9 mouse cellular contexts compared by ENCODE assay signal in the genomic region with DNA sequence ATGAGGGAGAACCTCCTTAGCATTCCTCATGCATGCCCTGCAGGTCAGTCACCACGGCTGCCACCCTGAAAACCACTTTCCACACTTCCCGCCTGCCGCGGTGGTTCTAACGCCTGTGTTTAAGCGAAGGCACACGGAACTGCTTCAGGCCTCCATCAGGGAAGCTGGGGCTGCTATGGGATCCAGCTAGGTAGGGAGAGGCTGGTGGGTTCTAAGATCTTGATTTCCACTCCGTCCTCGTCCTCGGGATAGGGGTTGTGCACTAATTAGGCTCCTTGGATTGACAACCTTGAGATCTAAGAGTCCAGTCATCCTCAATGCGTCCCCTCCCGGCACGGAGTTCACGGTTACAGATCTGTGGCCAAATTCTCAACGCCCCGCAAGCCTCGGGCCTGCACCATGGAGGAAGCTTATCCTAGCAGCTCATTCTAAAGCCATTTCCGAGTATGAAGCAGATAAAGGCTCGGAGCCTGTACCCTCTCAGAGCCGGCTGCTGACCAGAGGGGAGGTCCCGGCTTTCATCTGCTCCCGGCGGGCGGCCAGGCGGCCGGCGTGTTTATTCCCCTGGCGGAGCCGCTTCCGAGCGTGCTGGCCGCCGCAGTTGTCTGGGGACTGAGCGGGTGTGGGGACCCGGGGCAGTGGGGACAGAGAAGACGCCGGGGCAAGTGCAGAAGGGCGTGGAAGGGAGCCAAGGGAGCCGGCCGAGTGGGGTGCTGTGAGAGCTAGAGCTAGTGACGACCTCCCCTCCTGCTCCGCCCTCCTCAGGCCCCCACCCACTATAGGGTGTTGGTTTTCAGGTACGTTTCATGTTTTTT. TPM values are rescaled to one million over a fixed set of nuclear protein-coding genes. Genes with fewer than 3 reads are reported as not detected.
DNase-seq lines count a peak whose midpoint lies in the region; ATAC-seq lines count a peak whose summit lies in the region.
"Had no signal": no experiment of that assay in that cellular context is flagged by ENCODE, and none has a peak within 500 bp of the region (broad histone marks: within the 10 kb centered on the region; RNA-seq: fewer than 3 reads in every experiment).

No protein-coding gene starts in this region.

- peaks cover 10% of the 10 kb centered on the region for H3K4me1 ChIP-seq in embryonic facial prominence, embryonic 11.5 days (ENCODE audit: control insufficient read depth, insufficient read depth, low read length)
- peaks cover 13% of the 10 kb centered on the region for H3K4me1 ChIP-seq in hindbrain, embryonic 12.5 days
- H3K4me1 ChIP-seq in lung, embryonic 16.5 days (replicated peaks; ENCODE audit: control insufficient read depth, insufficient read depth, low read length), result peaks cover 30% of the 10 kb centered on the region
- no peaks in the 10 kb centered on the region for H3K4me1 ChIP-seq in stomach, embryonic 16.5 days (ENCODE audit: control insufficient read depth, insufficient read depth, low read length)

- peak overlapping the region; percentile 29 for H3K4me3 ChIP-seq in embryonic facial prominence, embryonic 11.5 days (ENCODE audit: low read depth, low read length)
- H3K4me3 ChIP-seq in hindbrain, embryonic 12.5 days, result peak overlapping the region; percentile 22
- H3K4me3 ChIP-seq in lung, embryonic 16.5 days (ENCODE audit: low read length), result peak overlapping the region; percentile 45
- peak overlapping the region; percentile 37 for H3K4me3 ChIP-seq in stomach, embryonic 16.5 days (replicated peaks; ENCODE audit: low read length)

- ATAC-seq in embryonic facial prominence, embryonic 11.5 days (replicated peaks; ENCODE audit: insufficient number of reproducible peaks, low FRiP score, low TSS enrichment, low read depth), result no peak
- ATAC-seq in hindbrain, embryonic 12.5 days (ENCODE audit: low FRiP score), result no peak
- peak; percentile 53 for ATAC-seq in lung, embryonic 16.5 days (ENCODE audit: low read depth)
- no peak for ATAC-seq in stomach, embryonic 16.5 days (ENCODE audit: insufficient read depth, low FRiP score)

- peak; percentile 51 for DNase-seq in gastrocnemius, postnatal 14 days
- DNase-seq in gastrocnemius, postnatal 36 days, result no peak
- no peak for DNase-seq in embryonic facial prominence, embryonic 11.5 days (ENCODE audit: low spot score)
- no peak for DNase-seq in layer of hippocampus, adult 18-20 months (ENCODE audit: low spot score in 2 of 2)
- DNase-seq in ovary, postnatal 14 days (ENCODE audit: low spot score), result no peak

- peak overlapping the region; percentile 22; the same call in 1 of the 2 replicates for H3K9ac ChIP-seq in embryonic facial prominence, embryonic 11.5 days (replicated peaks; ENCODE audit: low read length)
- H3K9ac ChIP-seq in hindbrain, embryonic 12.5 days, result no peak overlapping the region
- H3K9ac ChIP-seq in lung, embryonic 16.5 days (ENCODE audit: low read length), result peak overlapping the region; percentile 68
- H3K9ac ChIP-seq in stomach, embryonic 16.5 days (ENCODE audit: low read length), result 0 out of 2 replicates have a peak overlapping the region, but pooled peaks have one; percentile 31

- no peak overlapping the region for H3K27ac ChIP-seq in embryonic facial prominence, embryonic 11.5 days (replicated peaks; ENCODE audit: low read depth, low read length)
- H3K27ac ChIP-seq in hindbrain, embryonic 12.5 days, result no peak overlapping the region
- H3K27ac ChIP-seq in lung, embryonic 16.5 days (ENCODE audit: low read length), result peak overlapping the region; percentile 92
- no peak overlapping the region for H3K27ac ChIP-seq in stomach, embryonic 16.5 days (ENCODE audit: low read length)

- intact Hi-C loops in gastrocnemius, postnatal 14 days (cut with DNase I; ENCODE audit: low total_unique reads), result no loop called here
- intact Hi-C loops in gastrocnemius, postnatal 36 days (cut with DNase I), result no loop called here

- peak overlapping the region; percentile 58 for H3K4me2 ChIP-seq in embryonic facial prominence, embryonic 11.5 days (ENCODE audit: low read depth, low read length)
- H3K4me2 ChIP-seq in hindbrain, embryonic 12.5 days (replicated peaks), result peak overlapping the region; percentile 50
- peak overlapping the region; percentile 69 for H3K4me2 ChIP-seq in lung, embryonic 16.5 days (ENCODE audit: low read depth, low read length)
- H3K4me2 ChIP-seq in stomach, embryonic 16.5 days (ENCODE audit: low read depth, low read length), result peak overlapping the region; percentile 53

- H3K36me3 ChIP-seq in embryonic facial prominence, embryonic 11.5 days (replicated peaks; ENCODE audit: control insufficient read depth, insufficient read depth, low read depth, low read length), result no peaks in the 10 kb centered on the region
- H3K36me3 ChIP-seq in hindbrain, embryonic 12.5 days, result no peaks in the 10 kb centered on the region
- peaks cover 10% of the 10 kb centered on the region for H3K36me3 ChIP-seq in lung, embryonic 16.5 days (ENCODE audit: control insufficient read depth, insufficient read depth, low read length)
- no peaks in the 10 kb centered on the region for H3K36me3 ChIP-seq in stomach, embryonic 16.5 days (ENCODE audit: control insufficient read depth, insufficient read depth, low read length)

- H3K27me3 ChIP-seq in embryonic facial prominence, embryonic 11.5 days (ENCODE audit: control insufficient read depth, insufficient read depth, low read length), result peaks cover 57% of the 10 kb centered on the region
- H3K27me3 ChIP-seq in hindbrain, embryonic 12.5 days, result peaks cover 98% of the 10 kb centered on the region
- peaks cover 35% of the 10 kb centered on the region for H3K27me3 ChIP-seq in lung, embryonic 16.5 days (ENCODE audit: control insufficient read depth, insufficient read depth, low read depth, low read length)
- H3K27me3 ChIP-seq in stomach, embryonic 16.5 days (ENCODE audit: control insufficient read depth, insufficient read depth, low read length), result peaks cover 80% of the 10 kb centered on the region

- under 1% methylated on average over 43 of the region's 43 CpGs for WGBS in embryonic facial prominence, embryonic 11.5 days
- WGBS in hindbrain, embryonic 12.5 days, result 1% methylated on average over 43 of the region's 43 CpGs
- 2% methylated on average over 43 of the region's 43 CpGs for WGBS in lung, embryonic 16.5 days
- 4% methylated on average over 43 of the region's 43 CpGs for WGBS in stomach, embryonic 16.5 days

- no peaks in the 10 kb centered on the region for H3K9me3 ChIP-seq in embryonic facial prominence, embryonic 11.5 days (replicated peaks; ENCODE audit: control insufficient read depth, low read length)
- no peaks in the 10 kb centered on the region for H3K9me3 ChIP-seq in hindbrain, embryonic 12.5 days (replicated peaks)
- H3K9me3 ChIP-seq in lung, embryonic 16.5 days (ENCODE audit: control insufficient read depth, low read length), result no peaks in the 10 kb centered on the region
- no peaks in the 10 kb centered on the region for H3K9me3 ChIP-seq in stomach, embryonic 16.5 days (replicated peaks; ENCODE audit: control insufficient read depth, low read length)

RNA-seq across cellular contexts. Expression of a gene that starts 8.7 kb away (rescaled TPM):
- 1 to 10 TPM; 1.7 to 2.6 TPM for total RNA-seq in gastrocnemius, postnatal 14 days (2021)
- total RNA-seq in gastrocnemius, postnatal 36 days (2021), result 1 to 10 TPM; 1.4 to 1.7 TPM
- polyA plus RNA-seq in embryonic facial prominence, embryonic 11.5 days (2014; fragmentation: Nextera tagmentation; extraction: Ambion mirVana), result 0.65 and 1.5 TPM in 2 replicates
- polyA plus RNA-seq in hindbrain, embryonic 12.5 days (2016; fragmentation: Nextera tagmentation; extraction: Ambion mirVana), result 0.57 and 0.94 TPM in 2 replicates
- 61.4 and 70.5 TPM in 2 replicates for polyA plus RNA-seq in lung, embryonic 16.5 days (2015; fragmentation: Nextera tagmentation; extraction: Ambion mirVana)
- 0.17 and 0.22 TPM in 2 replicates for polyA plus RNA-seq in stomach, embryonic 16.5 days (2015; fragmentation: Nextera tagmentation; extraction: Ambion mirVana)
- total RNA-seq in layer of hippocampus, adult 18-20 months (2021), result under 1 TPM in 1 of 2 experiments, not detected in 1; 0.18 TPM

RNA-seq across cellular contexts. Expression of a gene that starts 44.8 kb away (rescaled TPM):
- not detected for total RNA-seq in gastrocnemius, postnatal 14 days (2021)
- total RNA-seq in gastrocnemius, postnatal 36 days (2021), result not detected
- not detected in 2 replicates for polyA plus RNA-seq in embryonic facial prominence, embryonic 11.5 days (2014; fragmentation: Nextera tagmentation; extraction: Ambion mirVana)
- polyA plus RNA-seq in hindbrain, embryonic 12.5 days (2016; fragmentation: Nextera tagmentation; extraction: Ambion mirVana), result not detected in 2 replicates
- polyA plus RNA-seq in lung, embryonic 16.5 days (2015; fragmentation: Nextera tagmentation; extraction: Ambion mirVana), result not detected in 2 replicates
- polyA plus RNA-seq in stomach, embryonic 16.5 days (2015; fragmentation: Nextera tagmentation; extraction: Ambion mirVana), result not detected in 2 replicates
- total RNA-seq in layer of hippocampus, adult 18-20 months (2021), result not detected
- polyA plus RNA-seq: C2C12 had no signal

Comparison
In these comparisons a context has a peak if more than half of its experiments do, and no peak if none do; other contexts are left out.
1. RNA of a gene that starts 8.7 kb away (polyA plus RNA-seq): 61.4 to 70.5 TPM in lung, embryonic 16.5 days; 0.65 to 1.5 TPM in embryonic facial prominence, embryonic 11.5 days, 0.57 to 0.94 TPM in hindbrain, embryonic 12.5 days and 0.17 to 0.22 TPM in stomach, embryonic 16.5 days; every median in the first group is over 10 times any median in the second.
2. Peak in every context shown above with its lines, with median percentiles within 50 percentile points of each other: H3K4me2 ChIP-seq and H3K4me3 ChIP-seq.